Mouse (Mus musculus) T-helper 2 cell (primary cell): ENCODE data around the gene Acsbg2.

Source experiments
- in situ Hi-C: fragments of 300-600 bp; cut with MboI, MseI; formaldehyde crosslinking; loops from one replicate; pipeline ENCODE4 v1.15.1; 2025; ENCODE audit warnings: high pct_unique_total_duplicates

The Acsbg2 gene

DNA sequence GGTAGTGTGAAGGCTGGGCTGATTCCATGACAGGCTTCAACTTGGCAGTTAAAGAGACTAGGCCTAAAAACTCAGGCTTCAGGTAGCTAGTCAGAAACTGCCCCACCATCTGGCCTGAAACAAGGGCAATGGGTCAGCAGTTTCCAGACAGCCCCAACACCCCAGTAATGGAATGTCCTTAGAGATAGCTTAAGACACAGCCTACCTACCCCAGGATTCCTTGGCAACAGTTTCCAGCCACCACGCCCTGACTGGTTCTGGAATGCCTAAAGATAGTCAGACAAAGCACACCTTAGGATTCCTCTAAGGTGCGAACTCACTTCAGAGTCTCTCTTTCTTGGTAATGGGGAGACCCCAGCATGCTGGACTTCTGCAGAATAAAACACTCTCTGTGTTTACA lies 51.9 kb downstream of the Acsbg2 start:
- in situ Hi-C loops, result no loop called here

DNA sequence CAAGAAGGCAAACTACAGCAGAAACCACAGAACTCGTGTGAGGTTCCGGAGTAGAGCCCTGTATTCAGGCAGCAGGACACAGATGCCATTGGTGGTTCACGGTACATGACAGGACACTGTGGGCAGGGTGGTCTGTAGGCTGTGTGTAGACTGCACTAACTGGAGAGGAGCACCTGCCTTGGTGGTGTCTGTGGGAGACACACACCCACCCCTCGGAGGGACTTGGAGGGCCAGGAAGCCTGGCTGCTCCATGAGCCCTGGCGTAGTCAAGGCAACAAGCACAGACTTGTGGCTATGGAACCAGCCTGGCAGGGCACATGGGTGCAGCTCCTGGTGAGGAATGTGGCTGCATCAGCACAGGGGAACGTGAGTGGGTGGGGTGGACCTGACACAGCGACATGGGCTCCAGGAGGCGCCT lies 54.5 kb downstream of the Acsbg2 start:
- in situ Hi-C loops, result no loop called here

DNA sequence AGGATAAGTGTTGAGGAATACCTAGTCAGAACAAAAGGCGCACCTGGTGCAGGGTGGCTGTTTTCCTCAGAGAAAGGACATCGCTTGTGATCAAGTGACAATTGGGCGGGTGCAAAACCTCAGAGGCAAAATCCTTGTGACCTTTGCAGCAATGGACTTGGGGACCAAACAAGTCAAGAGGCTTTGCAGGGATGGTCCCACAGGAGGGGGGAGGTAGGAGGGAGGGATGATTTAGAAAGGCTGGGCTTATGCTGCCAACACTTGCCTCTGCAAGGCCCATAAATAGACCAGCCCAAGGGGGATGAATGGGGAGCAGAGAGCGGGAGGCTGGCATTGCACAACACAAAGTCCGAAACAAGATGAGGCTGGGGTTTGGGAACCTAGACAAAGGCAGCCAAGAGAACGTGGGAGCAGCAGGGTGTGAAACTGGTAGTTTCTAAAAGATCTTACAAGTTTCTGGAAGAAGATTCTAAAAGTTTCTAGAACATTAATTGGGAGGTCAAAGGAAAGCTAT lies 55.2 kb downstream of the Acsbg2 start:
- in situ Hi-C loops, result no loop called here

DNA sequence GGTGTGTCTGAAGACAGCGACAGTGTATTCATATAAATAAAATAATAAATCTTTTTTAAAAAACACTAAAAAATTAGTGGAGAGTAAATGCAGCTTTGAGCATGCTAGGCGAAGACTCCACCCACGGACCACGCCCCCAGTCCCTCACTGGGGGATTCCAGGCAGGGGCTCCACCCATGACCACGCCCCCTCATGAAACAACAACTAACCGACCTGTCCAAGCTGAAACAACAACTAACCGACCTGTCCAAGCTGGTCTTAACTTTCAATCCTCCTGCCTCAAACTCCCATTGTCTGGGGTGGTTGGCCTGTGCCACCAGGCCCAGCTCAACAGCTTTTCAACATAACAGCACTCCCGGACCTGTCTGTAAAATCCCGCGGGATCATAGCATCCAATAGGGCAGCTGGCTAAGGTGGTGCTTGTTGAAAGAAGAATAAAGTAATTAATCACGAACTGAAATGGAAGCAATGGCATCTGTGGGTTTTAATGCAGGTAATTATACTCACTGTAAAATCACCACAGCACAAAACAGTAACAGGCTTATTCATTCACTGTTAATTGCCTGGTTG lies 56.1 kb downstream of the Acsbg2 start:
- in situ Hi-C loops, result no loop called here

DNA sequence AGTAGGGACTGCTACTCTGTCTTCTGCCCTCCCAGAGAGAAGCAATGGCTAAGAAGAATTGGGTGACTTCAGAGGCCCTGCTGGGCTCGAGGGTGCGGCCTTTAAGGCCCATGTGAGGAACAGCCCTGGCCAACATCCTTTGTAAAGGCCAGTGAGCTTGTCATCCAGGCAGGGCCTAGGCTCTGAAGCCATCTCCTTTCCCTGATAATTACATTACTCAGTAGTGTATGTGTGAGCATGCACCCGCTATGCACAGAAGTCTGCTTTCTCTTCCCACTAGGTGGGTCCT lies 59.2 kb downstream of the Acsbg2 start:
- in situ Hi-C loops, result no loop called here

DNA sequence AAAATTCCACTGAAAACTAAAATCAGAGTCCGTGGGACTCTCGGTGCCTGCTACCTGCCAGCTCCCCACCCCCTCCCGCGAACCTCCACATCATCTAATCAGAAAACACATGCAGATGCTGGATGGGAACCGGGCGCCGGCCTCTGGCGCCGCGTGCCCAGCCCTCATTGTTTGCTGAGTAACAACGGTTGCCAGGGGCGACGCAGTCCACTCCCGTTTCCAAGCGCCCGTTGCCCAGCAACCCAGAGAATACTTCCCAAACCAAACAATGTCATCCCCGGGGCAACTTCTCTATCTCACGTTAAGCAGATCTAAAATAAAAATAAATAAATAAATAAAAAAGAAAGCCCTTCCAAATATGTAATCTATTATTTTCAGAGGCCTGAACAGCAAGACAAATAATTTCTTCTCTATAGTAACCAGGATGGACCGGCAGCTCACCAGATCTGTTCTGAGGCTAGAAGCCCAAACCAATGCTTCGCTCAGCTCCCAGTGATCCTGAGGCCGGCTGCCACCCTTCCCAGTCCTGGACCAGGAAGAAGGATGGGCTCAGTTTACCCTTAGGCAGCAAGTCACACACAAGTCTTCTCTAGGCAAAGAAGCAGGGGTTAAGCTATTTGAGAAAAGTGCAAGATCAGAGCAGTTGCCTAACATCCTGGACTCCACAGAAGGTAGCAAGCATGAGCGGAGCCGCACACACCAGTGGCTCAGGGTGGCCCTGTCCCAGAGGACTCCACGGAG lies 59.8 kb downstream of the Acsbg2 start:
- in situ Hi-C loops, result no loop called here

DNA sequence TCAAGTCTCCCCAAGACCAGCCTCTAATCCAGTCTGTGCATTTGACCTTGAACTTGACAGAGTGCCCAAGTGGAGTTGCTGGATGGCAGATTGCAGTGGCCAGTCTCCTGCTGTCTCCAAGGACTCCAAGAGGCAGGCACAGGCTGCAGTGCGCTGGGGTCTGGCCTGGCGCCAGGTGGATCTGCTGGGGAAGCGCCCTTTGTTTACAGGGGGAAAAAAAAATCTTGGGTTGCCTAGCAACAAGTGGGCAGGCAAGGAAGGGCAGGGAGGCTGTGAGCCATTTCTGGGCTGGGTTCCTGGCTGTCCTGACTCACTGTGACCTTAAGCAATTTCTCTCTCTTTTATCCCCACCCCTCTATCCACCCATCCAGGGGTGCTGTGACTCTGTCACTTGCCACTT lies 64.0 kb downstream of the Acsbg2 start:
- in situ Hi-C loops, result no loop called here

DNA sequence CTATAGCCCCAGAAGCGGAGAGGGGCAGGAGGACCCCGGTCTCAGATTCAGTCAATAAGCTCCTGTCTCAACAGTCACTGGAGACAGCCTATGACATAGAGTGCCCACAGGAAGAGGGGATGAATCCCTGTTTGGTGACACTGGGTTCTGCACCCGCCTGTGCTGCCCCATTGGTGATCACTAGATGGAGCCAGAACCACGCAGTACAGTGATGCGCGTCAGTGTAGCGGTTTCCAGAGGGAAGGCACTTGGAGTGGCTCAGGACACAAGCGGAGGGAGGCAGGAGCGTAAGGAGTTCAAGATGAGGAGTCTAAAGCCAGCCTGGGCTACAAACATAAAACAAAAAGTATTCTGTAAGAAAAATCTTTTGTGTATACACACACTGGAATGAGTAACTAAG lies 65.7 kb downstream of the Acsbg2 start:
- in situ Hi-C loops, result loop anchor here (5.0 kb wide), 1 partner anchor 69 kb away; the partner anchor contains the start of gene 1700061G19Rik

DNA sequence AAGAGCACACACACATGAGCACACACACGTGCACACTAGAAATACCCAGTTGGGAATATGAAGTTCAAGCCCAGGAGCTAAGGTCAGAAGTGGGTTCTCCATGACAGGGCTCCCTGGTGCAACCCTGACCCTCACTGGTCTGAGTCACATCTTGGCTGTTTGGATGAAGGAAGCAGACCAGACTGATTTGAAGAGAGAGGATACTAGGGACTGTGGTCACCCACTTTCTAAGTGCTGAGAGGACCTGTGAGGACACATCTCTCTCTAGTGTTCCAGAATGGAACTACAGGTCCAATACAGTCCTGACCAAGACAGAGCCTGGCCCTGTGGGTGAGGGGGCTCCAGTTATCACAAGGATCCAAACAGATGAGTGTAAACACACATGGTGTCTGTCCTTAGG lies 68.5 kb downstream of the Acsbg2 start:
- in situ Hi-C loops, result loop anchor here (5.0 kb wide), 1 partner anchor 72 kb away; the partner anchor contains the start of gene 1700061G19Rik

DNA sequence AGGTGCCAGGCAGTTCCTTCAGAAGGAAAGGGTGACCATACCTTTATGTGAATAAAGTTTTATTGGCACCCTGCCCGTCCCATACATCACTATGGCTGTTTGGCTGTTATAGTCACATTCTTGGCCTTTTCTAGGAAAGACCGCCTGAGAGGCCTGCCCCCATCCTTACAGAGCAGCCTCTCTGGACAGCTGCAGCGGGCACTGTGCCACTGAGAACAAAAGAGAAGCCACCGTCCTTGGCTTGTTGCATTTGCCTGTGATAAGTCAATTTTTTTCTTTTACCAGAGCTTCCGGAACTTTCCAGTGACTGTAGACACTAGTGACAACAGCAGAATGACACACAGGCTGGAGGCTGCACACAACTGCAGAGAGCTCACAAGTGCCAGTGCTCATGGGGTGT lies 69.3 kb downstream of the Acsbg2 start:
- in situ Hi-C loops, result loop anchor here (5.0 kb wide), 1 partner anchor 72 kb away; the partner anchor contains the start of gene 1700061G19Rik

DNA sequence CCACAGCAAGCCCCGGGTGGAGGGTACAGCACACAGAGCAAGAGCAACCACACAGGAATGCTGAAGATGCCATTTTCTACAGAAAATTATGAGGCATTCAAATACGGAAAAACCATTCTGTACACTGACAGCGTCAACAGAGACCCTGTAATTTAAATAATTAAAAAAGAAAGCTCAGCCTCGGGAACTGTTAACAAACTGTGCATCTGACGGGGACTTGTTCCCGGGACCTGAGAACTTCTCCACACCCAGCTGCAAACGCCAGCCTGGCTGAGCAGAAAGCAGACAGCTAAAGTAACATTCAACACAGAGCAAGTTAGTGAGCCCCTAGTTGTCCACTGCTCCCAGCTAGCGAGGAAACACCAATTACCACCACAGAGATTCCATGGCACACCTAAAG lies 72.2 kb downstream of the Acsbg2 start:
- in situ Hi-C loops, result no loop called here

DNA sequence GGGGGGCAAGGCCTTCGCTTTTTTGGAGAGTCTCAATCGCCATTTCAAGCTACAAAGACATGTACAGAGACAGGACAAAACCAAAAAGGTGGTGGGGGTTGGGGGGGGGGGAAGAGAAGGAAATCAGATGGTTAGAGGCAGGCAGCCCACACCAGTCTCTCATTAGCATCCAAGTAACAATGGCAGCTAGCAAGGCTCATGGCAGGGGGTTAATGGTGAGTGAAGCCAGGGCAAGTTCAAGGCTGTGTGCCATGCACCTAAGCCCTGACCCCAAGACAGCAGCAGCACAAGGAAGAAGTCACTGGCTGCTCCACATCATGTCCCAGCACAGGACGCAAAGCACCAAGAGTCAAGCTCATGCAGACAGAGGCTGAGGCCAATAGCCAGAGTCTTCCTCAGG lies 75.0 kb downstream of the Acsbg2 start:
- in situ Hi-C loops, result no loop called here

DNA sequence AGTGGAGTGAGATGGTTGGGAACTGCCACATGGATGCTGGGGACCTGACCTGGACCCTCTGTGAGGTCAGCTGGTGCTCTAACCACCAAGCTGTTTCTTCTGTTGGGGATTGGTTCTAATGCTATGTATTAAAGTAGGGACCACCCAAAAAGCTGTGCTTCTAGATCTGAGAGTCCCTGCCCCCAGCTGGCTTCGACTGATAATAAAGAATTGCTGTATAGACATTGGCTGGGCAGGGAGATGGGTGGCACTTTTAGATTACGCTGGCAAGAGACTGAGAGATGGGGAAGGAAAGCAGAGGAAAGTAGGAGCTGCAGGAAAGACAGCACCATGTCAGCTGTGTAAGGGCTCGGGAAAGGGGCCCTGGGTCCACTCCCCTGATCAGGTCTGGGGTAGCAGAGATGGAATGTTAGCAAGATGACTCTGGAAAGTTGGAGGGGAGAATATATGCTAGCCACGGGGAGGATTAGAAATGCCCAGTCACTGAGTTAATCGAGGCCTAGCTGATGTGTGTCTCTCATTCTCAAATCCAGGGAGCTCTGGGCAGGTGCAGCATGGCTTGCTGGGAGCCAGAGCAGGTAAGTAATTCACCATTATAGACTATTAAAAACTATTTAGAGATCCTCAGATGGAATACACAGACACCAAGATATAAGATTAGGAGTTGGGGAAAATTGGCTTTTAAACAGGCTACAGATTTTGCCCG lies 80.5 kb downstream of the Acsbg2 start:
- in situ Hi-C loops, result no loop called here
